Mouse (Mus musculus) testis, adult 2 months (tissue): ENCODE measurements around the gene Dgcr8. TPM values are rescaled to one million over a fixed set of nuclear protein-coding genes. Genes with fewer than 3 reads are reported as not detected.

ENCODE experiments used
- H3K27ac ChIP-seq: fragments of 200-500 bp; 2 replicates; pipeline ENCODE4 v1.5.1; 2012; ENCODE audit warnings: low read depth, low read length; ENCODE audit not compliant: control insufficient read depth, insufficient read depth
- H3K27me3 ChIP-seq: fragments of 200-500 bp; 2 replicates; pipeline ENCODE4 v1.6.1; 2012; ENCODE audit warnings: mild to moderate bottlenecking, low read length, moderate library complexity; ENCODE audit not compliant: control insufficient read depth, insufficient read depth
- H3K36me3 ChIP-seq: fragments of 200-500 bp; 2 replicates; pipeline ENCODE4 v1.6.1; 2012; ENCODE audit warnings: mild to moderate bottlenecking, low read length; ENCODE audit not compliant: control insufficient read depth, insufficient read depth
- H3K4me1 ChIP-seq: fragments of 200-500 bp; 2 replicates; pipeline ENCODE4 v1.6.1; 2012; ENCODE audit warnings: low read length; ENCODE audit not compliant: control insufficient read depth, insufficient read depth
- H3K4me3 ChIP-seq: fragments of 200-500 bp; 2 replicates; pipeline ENCODE4 v1.5.1; 2012; ENCODE audit warnings: low read depth, mild to moderate bottlenecking, low read length, moderate library complexity, mixed read lengths; ENCODE audit not compliant: control insufficient read depth
- CTCF ChIP-seq: fragments of 200-500 bp; IDR thresholded peaks from 2 replicates; pipeline ENCODE4 v1.5.1; 2012; ENCODE audit warnings: low read depth, mild to moderate bottlenecking, inconsistent platforms, low read length, moderate library complexity; ENCODE audit not compliant: control insufficient read depth, insufficient read depth, insufficient replicate concordance
- POLR2A ChIP-seq: fragments of 200-500 bp; IDR thresholded peaks from 2 replicates; pipeline ENCODE4 v1.6.1; 2012; ENCODE audit warnings: low read depth, mild to moderate bottlenecking, inconsistent platforms, low read length, moderate library complexity; ENCODE audit not compliant: control insufficient read depth
- polyA plus RNA-seq: library from polyadenylated mRNA; depleted of rRNA; stranded (reverse); fragments of >200 nt; gene quantifications from 2 replicates; pipeline ENCODE4 v1.2.3, GENCODE M21; 2012

Gene Dgcr8
- polyA plus RNA-seq, 1 experiment = 28.9 TPM

DNA sequence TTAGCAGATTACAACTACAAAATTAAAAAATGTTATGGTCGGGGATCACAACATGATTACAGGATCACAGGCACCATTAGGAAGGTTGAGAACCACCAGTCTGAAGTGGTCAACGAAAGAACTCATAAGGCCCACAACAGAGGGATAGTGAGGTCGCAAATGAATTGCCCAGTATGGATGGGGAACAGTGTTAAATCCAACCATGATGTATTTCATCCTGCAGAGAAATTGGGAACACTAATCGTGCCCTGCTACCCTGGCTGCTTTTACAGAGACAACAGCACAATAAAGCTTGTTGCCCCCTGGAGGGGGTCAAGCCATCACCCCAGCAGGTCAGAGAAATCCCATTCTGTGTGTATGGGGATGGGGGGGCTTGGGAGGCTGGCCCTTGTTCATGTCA, 38.8 kb downstream of the Dgcr8 start:
- Histone ChIP-seq H3K4me1 (peaks cover 7% of the 10 kb centered on the region), H3K27ac (no peak overlapping the region), H3K4me3 (no peak overlapping the region), H3K27me3 (no peaks in the 10 kb centered on the region), H3K36me3 (no peaks in the 10 kb centered on the region; the same call in 1 of the 2 replicates)
- TF ChIP-seq CTCF (no peak), POLR2A (no peak)

DNA sequence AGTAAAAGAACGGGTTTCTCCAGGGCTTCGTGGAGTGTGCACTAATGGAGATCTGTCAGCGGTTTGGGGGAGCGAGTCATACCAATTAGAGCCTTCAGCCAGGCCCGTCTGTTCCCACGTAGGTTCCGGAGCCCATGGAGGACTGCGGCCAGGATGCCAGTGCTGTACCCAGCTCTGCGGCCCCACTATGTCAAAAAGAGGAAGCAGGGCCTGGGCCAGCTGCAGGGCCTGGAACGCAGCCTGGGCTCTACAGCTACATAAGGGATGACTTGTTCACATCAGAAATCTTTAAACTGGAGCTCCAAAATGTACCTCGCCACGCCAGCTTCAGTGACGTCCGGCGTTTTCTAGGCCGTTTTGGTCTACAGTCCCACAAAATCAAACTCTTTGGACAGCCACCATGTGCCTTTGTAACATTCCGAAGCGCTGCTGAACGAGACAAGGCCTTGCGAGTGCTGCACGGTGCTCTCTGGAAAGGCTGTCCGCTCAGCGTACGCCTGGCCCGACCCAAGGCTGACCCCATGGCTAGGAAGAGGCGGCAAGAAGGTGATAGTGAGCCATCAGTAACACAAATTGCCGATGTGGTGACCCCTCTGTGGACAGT, 39.6 kb downstream of the Dgcr8 start:
- Histone ChIP-seq H3K4me3 (peak overlapping the region; percentile 95), H3K4me1 (peaks cover 7% of the 10 kb centered on the region), H3K27me3 (no peaks in the 10 kb centered on the region), H3K27ac (no peak overlapping the region; the same call in 1 of the 2 replicates), H3K36me3 (no peaks in the 10 kb centered on the region; the same call in 1 of the 2 replicates)
- TF ChIP-seq CTCF = no peak
- TF ChIP-seq POLR2A = no peak

DNA sequence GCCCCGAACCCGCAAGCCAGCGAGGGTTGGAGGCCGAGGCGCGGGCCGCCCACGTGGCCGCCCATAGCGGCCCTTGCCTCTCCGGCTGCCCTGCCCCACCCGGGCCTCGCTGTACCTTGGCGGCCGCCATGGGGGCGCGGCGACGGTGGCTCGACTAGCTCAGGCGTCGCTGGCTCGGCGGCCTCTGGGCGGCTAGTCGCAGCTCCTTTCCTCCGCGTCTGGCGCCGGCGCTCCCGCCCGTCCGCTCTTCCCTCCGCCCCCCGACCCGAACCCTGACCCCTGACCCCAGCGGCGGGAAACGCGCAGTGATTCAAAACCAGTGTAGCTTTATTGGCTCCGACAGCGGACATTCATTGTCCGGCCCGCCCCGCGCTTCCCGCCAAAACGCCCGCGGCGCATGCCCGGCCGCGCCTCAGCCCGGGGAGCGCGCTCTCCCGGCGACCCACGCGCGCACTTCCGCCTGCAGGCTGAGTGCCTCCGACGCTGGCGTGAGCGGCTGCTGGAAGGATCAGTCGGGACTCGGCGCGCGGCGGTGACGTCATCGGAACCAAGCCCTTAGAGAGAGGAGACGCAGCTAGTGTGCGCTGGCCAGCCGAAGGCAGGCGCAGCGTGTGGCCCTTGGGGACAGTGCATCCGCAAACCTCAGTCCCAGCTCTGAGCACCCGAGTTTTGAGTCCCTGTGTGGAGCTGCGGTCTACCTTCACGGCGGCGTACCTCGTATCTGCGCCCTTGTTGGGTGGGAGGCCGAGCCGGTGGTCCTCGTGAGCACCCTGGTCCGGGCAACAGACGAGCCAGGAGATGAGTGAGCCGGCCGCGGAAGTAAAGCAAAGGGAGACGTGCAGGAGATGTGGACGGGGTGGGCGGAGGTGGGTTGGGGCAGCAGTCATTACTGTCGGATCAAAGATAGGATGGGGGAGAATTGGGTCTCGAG, 40.3 kb downstream of the Dgcr8 start, which contains the start of the genes Trmt2a and Ranbp1:
TSS of gene Trmt2a (plus strand) at position 247 of the 931 bp plus-strand sequence.
TSS of gene Ranbp1 (minus strand) at position 300 of the 931 bp plus-strand sequence.
- TF ChIP-seq CTCF = no peak
- TF ChIP-seq POLR2A = peak; percentile 52
- Histone ChIP-seq H3K4me1 (peaks cover 7% of the 10 kb centered on the region), H3K27me3 (no peaks in the 10 kb centered on the region), H3K27ac (peak within 1 kb of the TSS; percentile 86), H3K36me3 (no peaks in the 10 kb centered on the region; the same call in 1 of the 2 replicates), H3K4me3 (peak within 1 kb of the TSS; percentile 95)

DNA sequence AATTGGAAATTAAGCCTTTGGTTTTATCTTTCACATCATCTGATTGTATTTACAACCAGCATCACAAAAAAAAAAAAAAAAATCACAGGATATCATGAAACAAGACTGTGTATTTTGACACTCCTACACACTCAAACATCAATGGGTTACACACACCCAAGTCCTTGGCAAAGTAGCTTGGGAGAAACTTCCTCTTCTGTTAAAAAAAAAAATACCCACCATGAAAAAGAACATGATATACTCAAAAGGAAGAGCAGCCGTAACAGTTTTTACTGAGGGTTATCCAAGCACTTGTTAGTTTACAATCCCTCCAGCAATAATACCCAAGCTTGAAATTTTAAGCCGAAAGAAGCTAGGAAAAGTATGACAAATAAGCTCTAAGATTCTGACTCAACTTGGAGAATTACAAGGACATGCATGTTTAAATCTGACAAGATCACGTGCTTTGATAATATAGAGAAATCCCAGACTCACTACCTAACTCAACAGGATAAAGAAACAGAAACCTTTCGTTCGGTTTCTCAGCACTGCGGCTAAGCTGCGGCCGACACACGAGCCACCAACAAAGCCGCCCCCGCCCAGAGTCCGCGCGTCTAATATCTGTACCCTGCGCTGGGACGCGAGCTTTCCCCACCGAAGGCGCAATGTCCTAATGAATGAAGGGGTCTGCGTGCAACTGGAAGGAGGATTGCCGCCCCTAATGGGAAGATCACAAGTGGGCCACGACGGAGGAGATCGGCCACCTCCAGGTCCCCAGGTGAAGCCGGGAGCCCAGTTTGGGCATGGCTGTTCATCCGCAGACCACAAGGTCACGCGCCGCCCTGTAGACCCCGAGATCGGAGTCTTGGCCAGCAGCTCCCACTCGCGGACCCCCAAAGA, 41.3 kb downstream of the Dgcr8 start:
- H3K27ac ChIP-seq = peak overlapping the region; percentile 82
- H3K4me3 ChIP-seq = peak overlapping the region; percentile 95
- peaks cover 7% of the 10 kb centered on the region for H3K4me1 ChIP-seq
- TF ChIP-seq CTCF = no peak
- TF ChIP-seq POLR2A = no peak
- H3K36me3 ChIP-seq = no peaks in the 10 kb centered on the region; the same call in none of the 2 replicates
- H3K27me3 ChIP-seq = no peaks in the 10 kb centered on the region

DNA sequence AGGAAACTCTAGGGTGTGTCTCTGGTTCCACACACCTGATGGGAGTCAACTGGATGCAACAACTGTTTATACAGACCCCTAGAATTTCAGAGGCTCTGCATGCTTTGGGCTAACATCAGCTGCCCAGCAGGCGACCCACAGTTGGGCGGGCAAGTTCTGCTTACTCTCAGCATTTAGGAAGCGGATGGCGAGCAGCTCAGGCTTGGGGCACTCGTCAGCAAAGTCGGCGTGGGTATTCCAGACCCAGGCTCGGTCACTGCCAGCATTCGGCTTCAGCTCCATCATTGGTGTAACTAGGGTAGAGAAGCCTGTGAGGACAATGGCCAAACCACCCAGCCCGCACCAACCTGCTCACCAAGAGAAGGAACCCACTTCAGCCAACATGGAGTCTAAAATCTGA, 47.5 kb downstream of the Dgcr8 start:
- no peak overlapping the region for H3K4me3 ChIP-seq
- TF ChIP-seq CTCF (no peak), POLR2A (no peak)
- peaks cover under 1% of the 10 kb centered on the region; the same call in 1 of the 2 replicates for H3K4me1 ChIP-seq
- peaks cover 2% of the 10 kb centered on the region for H3K36me3 ChIP-seq
- H3K27me3 ChIP-seq = no peaks in the 10 kb centered on the region
- no peak overlapping the region for H3K27ac ChIP-seq

DNA sequence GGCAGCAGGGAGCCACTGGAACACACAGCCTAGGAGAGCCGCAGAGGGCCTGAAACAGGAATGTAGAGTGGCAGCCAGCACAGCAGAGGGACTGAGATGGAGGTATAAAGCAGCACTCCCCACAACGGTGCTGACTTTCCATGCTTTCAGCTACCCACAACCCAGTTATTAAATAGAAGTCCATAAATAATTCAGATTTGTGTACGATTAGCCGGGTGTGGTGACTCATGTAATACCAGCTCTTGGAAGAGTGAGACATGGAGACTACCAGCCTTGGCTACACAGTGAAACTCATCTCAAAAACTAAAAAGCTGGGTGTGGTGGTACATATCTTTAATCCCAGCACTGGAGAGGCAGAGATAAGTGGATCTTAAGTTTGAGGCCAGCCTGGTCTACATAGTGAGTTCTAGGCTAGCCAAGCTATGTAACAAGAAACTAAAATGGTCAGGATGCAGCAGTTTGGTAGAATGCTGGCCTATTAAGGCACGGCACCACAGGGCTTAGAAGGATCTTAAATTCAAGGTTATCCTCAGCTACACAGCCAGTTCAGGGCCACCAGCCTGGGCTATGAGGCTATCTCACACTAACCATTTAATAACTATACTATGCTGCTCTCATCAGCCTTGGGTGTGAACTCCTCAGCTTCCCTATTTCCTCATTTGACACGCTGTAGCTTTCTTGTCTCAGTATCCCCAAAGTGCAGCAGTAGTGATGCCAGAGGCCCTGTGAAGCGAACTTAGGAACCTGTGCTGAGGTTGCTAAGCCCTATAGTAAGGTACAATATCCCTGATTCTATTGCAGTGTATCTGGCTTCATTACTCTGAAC, 52.2 kb downstream of the Dgcr8 start:
- Histone ChIP-seq H3K4me3 (no peak overlapping the region), H3K27me3 (no peaks in the 10 kb centered on the region), H3K36me3 (peaks cover 2% of the 10 kb centered on the region), H3K4me1 (peaks cover 20% of the 10 kb centered on the region), H3K27ac (no peak overlapping the region)
- TF ChIP-seq POLR2A (no peak), CTCF (no peak)
